8 mouse cellular contexts compared by ENCODE assay signal in the genomic region with DNA sequence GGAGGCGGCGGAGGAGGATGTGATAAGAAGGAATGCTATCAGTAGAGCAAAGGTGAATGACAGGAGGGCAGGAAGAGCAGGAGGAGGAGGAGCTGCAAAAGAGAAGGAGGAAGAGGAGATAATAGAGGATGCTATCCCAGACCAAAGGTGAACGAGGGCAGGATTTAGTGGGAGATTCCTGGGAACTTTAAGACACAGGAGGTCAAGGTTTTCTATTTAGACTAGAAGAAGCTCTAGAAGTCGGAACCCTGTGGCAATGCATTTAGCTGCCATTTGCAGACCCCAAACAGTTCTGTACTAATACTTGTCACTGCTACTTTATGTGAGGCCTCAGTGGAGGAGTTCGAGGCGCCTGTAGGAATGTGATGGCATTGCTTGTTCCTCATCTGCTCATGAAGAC. TPM values are rescaled to one million over a fixed set of nuclear protein-coding genes. Genes with fewer than 3 reads are reported as not detected.
DNase-seq lines count a peak whose midpoint lies in the region; ATAC-seq lines count a peak whose summit lies in the region.

Emb (plus strand) TSS at position 301 of the 400 bp plus-strand sequence.

- H3K36me3 ChIP-seq in heart, embryonic 10.5 days: no peaks in the 10 kb centered on the region
- no peaks in the 10 kb centered on the region for H3K36me3 ChIP-seq in forebrain, embryonic 13.5 days (ENCODE audit: poor library complexity, severe bottlenecking)
- no peaks in the 10 kb centered on the region for H3K36me3 ChIP-seq in midbrain, embryonic 15.5 days (replicated peaks)

- no peak within 1 kb of the TSS for H3K4me3 ChIP-seq in heart, embryonic 10.5 days
- H3K4me3 ChIP-seq in forebrain, embryonic 13.5 days: no peak within 1 kb of the TSS
- H3K4me3 ChIP-seq in midbrain, embryonic 15.5 days: no peak within 1 kb of the TSS

- no peak within 1 kb of the TSS for H3K4me2 ChIP-seq in forebrain, embryonic 13.5 days
- no peak within 1 kb of the TSS for H3K4me2 ChIP-seq in midbrain, embryonic 15.5 days

- no peak for ATAC-seq in activated CD4-positive, CD25-positive, alpha-beta regulatory T cell, adult 4 months
- ATAC-seq in forebrain, embryonic 13.5 days: no peak
- no peak for ATAC-seq in midbrain, embryonic 15.5 days (replicated peaks)

- DNase-seq in heart, embryonic 10.5 days (ENCODE audit: low spot score): no peak
- DNase-seq in heart, adult 9 months (ENCODE audit: low spot score in 2 of 2): no peak
- DNase-seq in layer of hippocampus, postnatal 25 days (ENCODE audit: extremely low spot score in 1 of 2, low spot score in 1 of 2): no peak
- DNase-seq in ovary, postnatal 10 days (ENCODE audit: low spot score): no peak
- no peak for DNase-seq in testis, postnatal 10 days (ENCODE audit: low spot score)

- no peaks in the 10 kb centered on the region for H3K27me3 ChIP-seq in heart, embryonic 10.5 days (ENCODE audit: insufficient read depth, poor library complexity, severe bottlenecking)
- H3K27me3 ChIP-seq in forebrain, embryonic 13.5 days: no peaks in the 10 kb centered on the region
- no peaks in the 10 kb centered on the region for H3K27me3 ChIP-seq in midbrain, embryonic 15.5 days (replicated peaks)

- WGBS in heart, embryonic 10.5 days: 23% methylated on average over 6 of the region's 6 CpGs
- WGBS in forebrain, embryonic 13.5 days: 85% methylated on average over 6 of the region's 6 CpGs
- 86% methylated on average over 6 of the region's 6 CpGs for WGBS in midbrain, embryonic 15.5 days

- H3K4me1 ChIP-seq in heart, embryonic 10.5 days: peaks cover 6% of the 10 kb centered on the region
- no peaks in the 10 kb centered on the region for H3K4me1 ChIP-seq in forebrain, embryonic 13.5 days
- H3K4me1 ChIP-seq in midbrain, embryonic 15.5 days: no peaks in the 10 kb centered on the region

- no peak within 1 kb of the TSS for H3K27ac ChIP-seq in heart, embryonic 10.5 days
- no peak within 1 kb of the TSS for H3K27ac ChIP-seq in forebrain, embryonic 13.5 days
- H3K27ac ChIP-seq in midbrain, embryonic 15.5 days: no peak within 1 kb of the TSS

- H3K9ac ChIP-seq in forebrain, embryonic 13.5 days: no peak within 1 kb of the TSS
- H3K9ac ChIP-seq in midbrain, embryonic 15.5 days: no peak within 1 kb of the TSS

- no peaks in the 10 kb centered on the region for H3K9me3 ChIP-seq in heart, embryonic 10.5 days
- H3K9me3 ChIP-seq in forebrain, embryonic 13.5 days (replicated peaks): no peaks in the 10 kb centered on the region
- no peaks in the 10 kb centered on the region for H3K9me3 ChIP-seq in midbrain, embryonic 15.5 days

RNA-seq across cellular contexts. Expression of gene Emb, which starts in this region (rescaled TPM):
- polyA plus RNA-seq in heart, embryonic 10.5 days (2016; fragmentation: Nextera tagmentation; extraction: Ambion mirVana): 26.6 and 44.9 TPM in 2 replicates
- polyA plus RNA-seq in activated CD4-positive, CD25-positive, alpha-beta regulatory T cell, adult 4 months (2017; shearing (Covaris generic)): 100 to 1,000 TPM; 174 to 197 TPM
- 12.6 and 15.6 TPM in 2 replicates for polyA plus RNA-seq in forebrain, embryonic 13.5 days (2015; fragmentation: Nextera tagmentation; extraction: Ambion mirVana)
- 10 to 100 TPM; 29.8 to 31.2 TPM for total RNA-seq in layer of hippocampus, postnatal 25 days (2021)
- polyA plus RNA-seq in midbrain, embryonic 15.5 days (2015; fragmentation: Nextera tagmentation; extraction: Ambion mirVana): 12.2 and 12.5 TPM in 2 replicates
